Mouse (Mus musculus) MEL (cell line): ENCODE measurements at regions not wholly inside any gene's neighbourhood (a gene's known extent, or its start where the extent isn't known, plus 50 kb on each side); places are given as distances from the start of the nearest gene placed in this dataset.

Experiments used
- DNase-seq: peaks from one replicate; pipeline ENCODE4 v3.0.0; 2011; ENCODE audit warnings: low read depth, low spot score
- H3K27ac ChIP-seq: 2 replicates; pipeline ENCODE4 v1.5.1; 2012; ENCODE audit warnings: low read depth, mild to moderate bottlenecking, control low read depth, low read length, moderate library complexity; ENCODE audit not compliant: control insufficient read depth
- H3K27me3 ChIP-seq, 2 experiments: fragments of 150-350 bp in 1 of 2; sonication (generic) in 1 of 2; 2 replicates each; pipeline ENCODE4 v1.6.1; 2012; ENCODE audit warnings: low read length in 2 of 2, mild to moderate bottlenecking in 2 of 2, improper control_type of control experiment in 1 of 2, moderate library complexity in 1 of 2; ENCODE audit not compliant: insufficient read depth in 2 of 2, control insufficient read depth in 1 of 2
- H3K36me3 ChIP-seq, 2 experiments: 2 replicates each; pipeline ENCODE4 v1.6.1; 2012 to 2014; ENCODE audit warnings: low read length in 2 of 2, improper control_type of control experiment in 1 of 2, inconsistent platforms in 1 of 2, mild to moderate bottlenecking in 1 of 2; ENCODE audit not compliant: insufficient read depth in 2 of 2, control insufficient read depth in 1 of 2
- H3K4me1 ChIP-seq, 2 experiments: fragments of 150-350 bp in 1 of 2; sonication (generic) in 1 of 2; 2 replicates each; pipeline ENCODE4 v1.6.1; 2012; ENCODE audit warnings: low read length in 2 of 2, improper control_type of control experiment in 1 of 2, mild to moderate bottlenecking in 1 of 2; ENCODE audit not compliant: insufficient read depth in 2 of 2, control insufficient read depth in 1 of 2
- H3K4me3 ChIP-seq, 2 experiments: fragments of 150-350 bp in 1 of 2; sonication (generic) in 1 of 2; 2 replicates each; pipeline ENCODE4 v1.5.1; 2012; ENCODE audit warnings: low read depth in 2 of 2, low read length in 2 of 2, mild to moderate bottlenecking in 2 of 2, moderate library complexity in 2 of 2, control low read depth in 1 of 2, improper control_type of control experiment in 1 of 2; ENCODE audit not compliant: control insufficient read depth in 1 of 2, insufficient read depth in 1 of 2
- H3K79me2 ChIP-seq: 2 replicates; pipeline ENCODE4 v1.6.1; 2012; ENCODE audit warnings: mild to moderate bottlenecking, low read length, moderate library complexity; ENCODE audit not compliant: control insufficient read depth, poor library complexity, insufficient read depth
- H3K9ac ChIP-seq: 2 replicates; pipeline ENCODE4 v1.6.1; 2012; ENCODE audit warnings: low read depth, mild to moderate bottlenecking, control low read depth, low read length, moderate library complexity; ENCODE audit not compliant: control insufficient read depth, poor library complexity, severe bottlenecking
- H3K9me3 ChIP-seq: fragments of 150-350 bp; sonication (generic); replicated peaks from 2 replicates; pipeline ENCODE4 v1.6.1; 2012; ENCODE audit warnings: mild to moderate bottlenecking, low read length, improper control_type of control experiment, moderate library complexity; ENCODE audit not compliant: insufficient read depth
- BHLHE40 ChIP-seq: IDR thresholded peaks from 2 replicates; pipeline ENCODE4 v1.6.1; 2012; ENCODE audit warnings: low read depth, mild to moderate bottlenecking, inconsistent platforms, low read length, improper control_type of control experiment, borderline replicate concordance
- CHD1 ChIP-seq: IDR thresholded peaks from 2 replicates; pipeline ENCODE4 v1.6.1; 2012; ENCODE audit warnings: low read depth, mild to moderate bottlenecking, inconsistent platforms, low read length, improper control_type of control experiment
- JUND ChIP-seq: IDR thresholded peaks from 2 replicates; pipeline ENCODE4 v1.6.1; 2011; ENCODE audit warnings: low read depth, mild to moderate bottlenecking, improper control_type of control experiment, low read length
- MAX ChIP-seq: IDR thresholded peaks from 2 replicates; pipeline ENCODE4 v1.6.1; 2011; ENCODE audit warnings: low read length, improper control_type of control experiment
- MAZ ChIP-seq: IDR thresholded peaks from 2 replicates; pipeline ENCODE4 v1.6.1; 2012; ENCODE audit warnings: low read depth, mild to moderate bottlenecking, inconsistent platforms, low read length, improper control_type of control experiment
- MEF2A ChIP-seq: IDR thresholded peaks from 2 replicates; pipeline ENCODE4 v1.6.1; 2014; ENCODE audit warnings: low read depth, mild to moderate bottlenecking, inconsistent platforms, low read length, improper control_type of control experiment; ENCODE audit not compliant: poor library complexity, insufficient replicate concordance, severe bottlenecking; ENCODE audit errors: extremely low read depth
- POLR2A ChIP-seq, 2 experiments: IDR thresholded peaks; 2 replicates each; pipeline ENCODE4 v1.6.1; 2011 to 2012; ENCODE audit warnings: low read length in 2 of 2, mild to moderate bottlenecking in 2 of 2, control low read depth in 1 of 2, improper control_type of control experiment in 1 of 2, low read depth in 1 of 2, moderate library complexity in 1 of 2; ENCODE audit not compliant: control insufficient read depth in 1 of 2, insufficient read depth in 1 of 2, poor library complexity in 1 of 2
- SMC3 ChIP-seq: IDR thresholded peaks from 2 replicates; pipeline ENCODE4 v1.6.1; 2011; ENCODE audit warnings: low read depth, low read length, improper control_type of control experiment
- TAL1 ChIP-seq: IDR thresholded peaks from 2 replicates; pipeline ENCODE4 v1.6.1; 2012; ENCODE audit warnings: mild to moderate bottlenecking, inconsistent platforms, low read length, moderate library complexity, mixed read lengths
- TBP ChIP-seq: IDR thresholded peaks from 2 replicates; pipeline ENCODE4 v1.8.0; 2011; ENCODE audit warnings: low read depth, low read length, improper control_type of control experiment
- TCF12 ChIP-seq: IDR thresholded peaks from 2 replicates; pipeline ENCODE4 v1.6.1; 2014; ENCODE audit warnings: low read depth, mild to moderate bottlenecking, inconsistent platforms, low read length, improper control_type of control experiment, moderate library complexity
- UBTF ChIP-seq: IDR thresholded peaks from 2 replicates; pipeline ENCODE4 v1.6.1; 2012; ENCODE audit warnings: low read depth, mild to moderate bottlenecking, inconsistent platforms, low read length, improper control_type of control experiment, moderate library complexity, borderline replicate concordance; ENCODE audit not compliant: insufficient read depth
- USF2 ChIP-seq, 2 experiments: IDR thresholded peaks; 2 replicates each; pipeline ENCODE4 v1.6.1; 2011 to 2012; ENCODE audit warnings: improper control_type of control experiment in 2 of 2, low read length in 2 of 2, borderline replicate concordance in 1 of 2, inconsistent platforms in 1 of 2, low read depth in 1 of 2, mild to moderate bottlenecking in 1 of 2; ENCODE audit not compliant: insufficient read depth in 1 of 2
- ZC3H11A ChIP-seq: IDR thresholded peaks from 2 replicates; pipeline ENCODE4 v1.6.1; 2012; ENCODE audit warnings: low read depth, mild to moderate bottlenecking, inconsistent platforms, low read length, improper control_type of control experiment
- ZMIZ1 ChIP-seq: IDR thresholded peaks from 2 replicates; pipeline ENCODE4 v1.6.1; 2012; ENCODE audit warnings: low read depth, mild to moderate bottlenecking, inconsistent platforms, low read length, improper control_type of control experiment, moderate library complexity

DNA sequence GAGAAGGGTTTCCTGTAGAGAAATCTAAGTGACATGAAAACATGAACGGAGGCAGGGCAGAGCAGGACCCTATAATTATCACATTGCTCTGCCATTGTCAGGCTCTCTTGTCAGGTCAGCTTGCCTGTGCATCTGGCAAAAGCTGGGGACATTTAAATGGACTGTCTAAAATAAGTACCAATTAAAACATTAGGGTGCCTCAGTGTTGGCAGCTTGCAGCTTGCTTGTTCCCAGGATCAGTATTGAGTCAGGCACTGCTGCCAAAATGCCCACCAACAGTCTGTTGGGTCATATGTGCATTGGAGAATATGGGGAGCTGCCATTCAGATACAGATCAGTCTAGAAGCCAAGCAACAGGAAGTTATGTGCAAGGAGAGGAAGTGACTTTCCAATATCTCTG lies 349.5 kb upstream of the B3gat1 start:
- Histone ChIP-seq H3K4me3 (no peak overlapping the region), H3K27me3 (no peaks in the 10 kb centered on the region), H3K36me3 (no peaks in the 10 kb centered on the region), H3K9ac (no peak overlapping the region), H3K4me1 (no peaks in the 10 kb centered on the region), H3K79me2 (no peaks in the 10 kb centered on the region), H3K9me3 (no peaks in the 10 kb centered on the region)
- TF ChIP-seq JUND (no peak), BHLHE40 (no peak), POLR2A (IDR thresholded peaks at IDR 0.05; ENCODE audit: control insufficient read depth in 1 of 2, insufficient read depth in 1 of 2, low read depth in 1 of 2, low read length in 2 of 2, poor library complexity in 1 of 2) (no peak), UBTF (no peak), CHD1 (no peak), MAX (no peak), MEF2A (no peak), ZC3H11A (no peak), TAL1 (no peak)
- TF ChIP-seq, all 39 proteins: peak for 0
- no peak overlapping the region for H3K27ac ChIP-seq
- no peak for DNase-seq

DNA sequence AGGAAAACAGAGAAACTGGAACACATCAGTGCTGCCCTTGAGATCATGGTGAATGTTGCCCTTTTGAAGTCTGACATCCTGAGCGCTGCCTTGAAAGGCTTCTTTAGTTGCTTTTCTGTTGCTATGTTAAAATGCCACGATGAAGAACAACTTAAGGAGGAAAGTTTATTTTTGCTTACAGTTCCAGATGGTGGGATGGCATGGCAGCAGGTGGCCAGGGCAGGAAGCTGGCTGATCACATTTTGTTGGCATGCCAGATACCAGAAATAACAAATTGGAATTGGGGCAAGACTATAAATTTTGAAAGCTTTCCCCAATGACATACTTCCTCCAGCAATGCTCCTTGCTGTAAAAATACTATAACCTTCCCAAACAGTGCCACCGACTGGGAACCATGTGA lies 334.9 kb upstream of the B3gat1 start:
- Histone ChIP-seq H3K4me3 (no peak overlapping the region), H3K27me3 (no peaks in the 10 kb centered on the region), H3K79me2 (no peaks in the 10 kb centered on the region), H3K36me3 (no peaks in the 10 kb centered on the region), H3K4me1 (no peaks in the 10 kb centered on the region), H3K9ac (no peak overlapping the region), H3K9me3 (no peaks in the 10 kb centered on the region), H3K27ac (no peak overlapping the region)
- DNase-seq = no peak
- TF ChIP-seq SMC3 = no peak
- no peak for TF ChIP-seq JUND
- TF ChIP-seq MAX = no peak
- TF ChIP-seq TCF12 = no peak
- TF ChIP-seq ZC3H11A = no peak
- TF ChIP-seq TBP = no peak
- no peak for TF ChIP-seq USF2 (IDR thresholded peaks at IDR 0.05; ENCODE audit: borderline replicate concordance in 1 of 2, insufficient read depth in 1 of 2, low read depth in 1 of 2, low read length in 2 of 2)
- TF ChIP-seq ZMIZ1 = no peak
- no peak for TF ChIP-seq MAZ
